Mouse (Mus musculus): Measurements from ENCODE around the gene Sik2. TPM values are rescaled to one million over a fixed set of nuclear protein-coding genes. Genes with fewer than 3 reads are reported as not detected.

The Sik2 gene
- polyA plus RNA-seq, 1 experiment from 2014 or later, result 12.5 TPM

- Histone ChIP-seq H3K9me3 (replicated peaks) (no peaks in the 10 kb centered on the region), H3K4me1 (no peaks in the 10 kb centered on the region), H3K36me3 (no peaks in the 10 kb centered on the region), H3K4me3 (no peak overlapping the region), H3K27ac (replicated peaks) (no peak overlapping the region), H3K27me3 (ENCODE audit: low read depth, poor library complexity, severe bottlenecking) (no peaks in the 10 kb centered on the region)
- WGBS, result 84% methylated on average over 7 of the region's 7 CpGs
- no peak for DNase-seq (ENCODE audit: low spot score)
Observed at GRCm38 (mm10) chr9:51019670-51020069, 10.8 kb upstream of the Sik2 start.

- DNase-seq (ENCODE audit: low spot score), result no peak
- no peaks in the 10 kb centered on the region for H3K9me3 ChIP-seq (replicated peaks)
- no peak overlapping the region for H3K27ac ChIP-seq (replicated peaks)
- WGBS, result 73% methylated on average over 4 of the region's 4 CpGs
- H3K4me1 ChIP-seq, result no peaks in the 10 kb centered on the region
- peaks cover 10% of the 10 kb centered on the region for H3K27me3 ChIP-seq (ENCODE audit: low read depth, poor library complexity, severe bottlenecking)
- no peaks in the 10 kb centered on the region for H3K36me3 ChIP-seq
- no peak overlapping the region for H3K4me3 ChIP-seq
Observed at GRCm38 (mm10) chr9:51015732-51016131, 6.9 kb upstream of the Sik2 start.

- H3K4me1 ChIP-seq, result peaks cover 9% of the 10 kb centered on the region
- 83% methylated on average over 1 of the region's 1 CpGs for WGBS
Observed at GRCm38 (mm10) chr9:51013644-51014043, 4.8 kb upstream of the Sik2 start.

GRCm38 (mm10) chr9:51009656-51009950 lies 730 bp upstream of the Sik2 start:
- H3K36me3 ChIP-seq, result no peaks in the 10 kb centered on the region
- peak overlapping the region; percentile 81 for H3K4me3 ChIP-seq
- H3K4me1 ChIP-seq, result peaks cover 21% of the 10 kb centered on the region
- H3K9me3 ChIP-seq (replicated peaks), result no peaks in the 10 kb centered on the region
- DNase-seq (ENCODE audit: low spot score), result no peak
- H3K27ac ChIP-seq (replicated peaks), result peak overlapping the region; percentile 91; the same call in 1 of the 2 replicates
- WGBS, result 2% methylated on average over 6 of the region's 6 CpGs
- peaks cover 23% of the 10 kb centered on the region for H3K27me3 ChIP-seq (ENCODE audit: low read depth, poor library complexity, severe bottlenecking)

More at GRCm38 (mm10) chr9:51013644-51014043, 4.8 kb upstream of the Sik2 start:
- no peak for DNase-seq (ENCODE audit: low spot score)
- H3K4me3 ChIP-seq, result no peak overlapping the region
- no peaks in the 10 kb centered on the region for H3K9me3 ChIP-seq (replicated peaks)
- no peak overlapping the region for H3K27ac ChIP-seq (replicated peaks)
- peaks cover 23% of the 10 kb centered on the region for H3K27me3 ChIP-seq (ENCODE audit: low read depth, poor library complexity, severe bottlenecking)
- no peaks in the 10 kb centered on the region for H3K36me3 ChIP-seq

- Histone ChIP-seq H3K9me3 (replicated peaks) (no peaks in the 10 kb centered on the region), H3K4me1 (peaks cover 21% of the 10 kb centered on the region), H3K27ac (replicated peaks) (peak overlapping the region; percentile 91), H3K4me3 (peak overlapping the region; percentile 81), H3K27me3 (ENCODE audit: low read depth, poor library complexity, severe bottlenecking) (peaks cover 23% of the 10 kb centered on the region), H3K36me3 (no peaks in the 10 kb centered on the region)
- DNase-seq (ENCODE audit: low spot score), result no peak
- under 1% methylated on average over 65 of the region's 65 CpGs for WGBS
Observed at GRCm38 (mm10) chr9:51008068-51008840, 619 bp downstream of the Sik2 start.

GRCm38 (mm10) chr9:51007726-51008067 lies 1.2 kb downstream of the Sik2 start:
- 15% methylated on average over 10 of the region's 10 CpGs for WGBS
- Histone ChIP-seq H3K4me1 (peaks cover 21% of the 10 kb centered on the region), H3K9me3 (replicated peaks) (no peaks in the 10 kb centered on the region), H3K27ac (replicated peaks) (no peak overlapping the region), H3K27me3 (ENCODE audit: low read depth, poor library complexity, severe bottlenecking) (peaks cover 23% of the 10 kb centered on the region), H3K36me3 (no peaks in the 10 kb centered on the region), H3K4me3 (peak overlapping the region; percentile 81)
- no peak for DNase-seq (ENCODE audit: low spot score)

- peaks cover 21% of the 10 kb centered on the region for H3K4me1 ChIP-seq
- peaks cover 21% of the 10 kb centered on the region for H3K27me3 ChIP-seq (ENCODE audit: low read depth, poor library complexity, severe bottlenecking)
- H3K4me3 ChIP-seq, result no peak overlapping the region
- no peaks in the 10 kb centered on the region for H3K9me3 ChIP-seq (replicated peaks)
- DNase-seq (ENCODE audit: low spot score), result peak; percentile 36
- no peaks in the 10 kb centered on the region for H3K36me3 ChIP-seq
- H3K27ac ChIP-seq (replicated peaks), result no peak overlapping the region
- WGBS, result 10% methylated on average over 4 of the region's 4 CpGs
Observed at GRCm38 (mm10) chr9:51006846-51007245, 2.0 kb downstream of the Sik2 start.

GRCm38 (mm10) chr9:51004062-51004461 lies 4.8 kb downstream of the Sik2 start:
- Histone ChIP-seq H3K27me3 (ENCODE audit: low read depth, poor library complexity, severe bottlenecking) (no peaks in the 10 kb centered on the region), H3K27ac (replicated peaks) (no peak overlapping the region), H3K9me3 (replicated peaks) (no peaks in the 10 kb centered on the region), H3K4me3 (no peak overlapping the region), H3K4me1 (peaks cover 13% of the 10 kb centered on the region), H3K36me3 (peaks cover 5% of the 10 kb centered on the region)
- WGBS, result 97% methylated on average over 1 of the region's 1 CpGs
- DNase-seq (ENCODE audit: low spot score), result no peak

GRCm38 (mm10) chr9:50986677-50987076 lies 22.2 kb downstream of the Sik2 start:
- H3K27ac ChIP-seq (replicated peaks), result no peak overlapping the region
- no peaks in the 10 kb centered on the region for H3K9me3 ChIP-seq (replicated peaks)
- no peak overlapping the region for H3K4me3 ChIP-seq
- DNase-seq (ENCODE audit: low spot score), result no peak
- no peaks in the 10 kb centered on the region for H3K36me3 ChIP-seq
- no peaks in the 10 kb centered on the region for H3K27me3 ChIP-seq (ENCODE audit: low read depth, poor library complexity, severe bottlenecking)
- peaks cover 18% of the 10 kb centered on the region for H3K4me1 ChIP-seq

- DNase-seq (ENCODE audit: low spot score), result no peak
- no peaks in the 10 kb centered on the region for H3K9me3 ChIP-seq (replicated peaks)
- H3K27ac ChIP-seq (replicated peaks), result no peak overlapping the region
- H3K4me3 ChIP-seq, result no peak overlapping the region
- no peaks in the 10 kb centered on the region for H3K36me3 ChIP-seq
- no peaks in the 10 kb centered on the region for H3K27me3 ChIP-seq (ENCODE audit: low read depth, poor library complexity, severe bottlenecking)
- H3K4me1 ChIP-seq, result peaks cover 18% of the 10 kb centered on the region
- 5% methylated on average over 8 of the region's 8 CpGs for WGBS
Observed at GRCm38 (mm10) chr9:50986123-50986522, 22.8 kb downstream of the Sik2 start.

GRCm38 (mm10) chr9:50981499-50982190 lies 27.2 kb downstream of the Sik2 start:
- Histone ChIP-seq H3K27me3 (ENCODE audit: low read depth, poor library complexity, severe bottlenecking) (no peaks in the 10 kb centered on the region), H3K4me1 (peaks cover 12% of the 10 kb centered on the region), H3K9me3 (replicated peaks) (no peaks in the 10 kb centered on the region), H3K36me3 (no peaks in the 10 kb centered on the region), H3K4me3 (no peak overlapping the region), H3K27ac (replicated peaks) (no peak overlapping the region)
- DNase-seq (ENCODE audit: low spot score), result no peak
- WGBS, result 87% methylated on average over 4 of the region's 4 CpGs

GRCm38 (mm10) chr9:50974631-50975030 lies 34.2 kb downstream of the Sik2 start:
- 91% methylated on average over 7 of the region's 7 CpGs for WGBS
- Histone ChIP-seq H3K4me3 (no peak overlapping the region), H3K9me3 (replicated peaks) (no peaks in the 10 kb centered on the region), H3K36me3 (no peaks in the 10 kb centered on the region), H3K27me3 (ENCODE audit: low read depth, poor library complexity, severe bottlenecking) (no peaks in the 10 kb centered on the region), H3K27ac (replicated peaks) (no peak overlapping the region), H3K4me1 (peaks cover 7% of the 10 kb centered on the region)
- DNase-seq (ENCODE audit: low spot score), result no peak

- Histone ChIP-seq H3K4me3 (no peak overlapping the region), H3K4me1 (no peaks in the 10 kb centered on the region), H3K36me3 (no peaks in the 10 kb centered on the region), H3K27me3 (ENCODE audit: low read depth, poor library complexity, severe bottlenecking) (no peaks in the 10 kb centered on the region), H3K27ac (replicated peaks) (no peak overlapping the region), H3K9me3 (replicated peaks) (no peaks in the 10 kb centered on the region)
- WGBS, result 91% methylated on average over 4 of the region's 4 CpGs
- DNase-seq (ENCODE audit: low spot score), result no peak
Observed at GRCm38 (mm10) chr9:50970413-50970812, 38.5 kb downstream of the Sik2 start.

Measured in midbrain, embryonic 10.5 days (tissue).